Mouse (Mus musculus) E14TG2a.4 (cell line): ENCODE measurements around the gene Rasgef1a.

ENCODE experiments used
- CTCF ChIP-seq: conservative IDR thresholded peaks from 2 replicates; pipeline ENCODE4 v1.5.1; 2014; ENCODE audit warnings: low read length
- NANOG ChIP-seq: IDR thresholded peaks from 2 replicates; pipeline ENCODE4 v1.6.1; 2014; ENCODE audit warnings: borderline replicate concordance, low read length, mixed read lengths
- POU5F1 ChIP-seq: IDR thresholded peaks from 2 replicates; pipeline ENCODE4 v1.6.1; 2014; ENCODE audit warnings: low read length, borderline replicate concordance

GRCm38 (mm10) chr6:117987173-117987572 lies 24.1 kb upstream of the Rasgef1a start:
- TF ChIP-seq CTCF (peak; percentile 26), POU5F1 (no peak), NANOG (no peak)
